Mouse (Mus musculus): ENCODE measurements at regions not wholly inside any gene's neighbourhood (a gene's known extent, or its start where the extent isn't known, plus 50 kb on each side); places are given as distances from the start of the nearest gene placed in this dataset.

DNA sequence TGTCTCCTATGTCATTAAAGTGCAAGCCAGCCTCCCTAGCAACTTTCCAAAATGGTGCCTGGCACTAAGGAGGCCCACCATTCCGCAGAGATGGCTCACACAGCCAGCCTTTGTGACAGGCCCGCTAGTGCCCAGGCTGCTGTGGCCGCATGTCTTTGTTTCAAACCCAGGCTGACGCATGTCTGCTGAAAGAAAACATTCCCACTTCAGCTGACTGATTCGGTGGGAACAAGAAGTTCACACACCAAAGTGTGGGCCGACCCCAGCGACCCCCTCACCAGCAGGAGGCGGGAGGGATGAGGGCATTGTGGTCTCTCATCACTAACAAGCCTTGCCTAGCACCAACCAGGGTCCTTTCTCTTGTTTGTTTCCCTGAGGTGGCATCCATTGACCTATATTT lies 190.9 kb downstream of the Tle3 start:
- TF ChIP-seq CTCF (IDR thresholded peaks at IDR 0.05; ENCODE audit: low read depth) (no peak), EP300 (optimal IDR thresholded peaks at IDR 0.05) (no peak)

Data from stomach, postnatal 0 days (tissue).